Mouse (Mus musculus) liver, adult 2 months (tissue): ENCODE data around the gene Ugt1a6b. TPM values are rescaled to one million over a fixed set of nuclear protein-coding genes. Genes with fewer than 3 reads are reported as not detected.

Experiments used
- DNase-seq: peaks from one replicate; pipeline ENCODE4 v3.0.0-alpha.2; 2011; ENCODE audit warnings: low read depth, low spot score; ENCODE audit errors: extremely low read depth
- H3K27ac ChIP-seq: fragments of 200-500 bp; replicated peaks from 2 replicates; pipeline ENCODE4 v1.5.1; 2012; ENCODE audit warnings: low read depth, mild to moderate bottlenecking, control low read depth, inconsistent platforms, low read length; ENCODE audit not compliant: insufficient read depth
- H3K27me3 ChIP-seq: fragments of 200-500 bp; 2 replicates; pipeline ENCODE4 v1.6.1; 2012; ENCODE audit warnings: mild to moderate bottlenecking, moderate library complexity, low read length, inconsistent platforms; ENCODE audit not compliant: control insufficient read depth, insufficient read depth
- H3K36me3 ChIP-seq: fragments of 200-500 bp; 2 replicates; pipeline ENCODE4 v1.6.1; 2012; ENCODE audit warnings: low read length, inconsistent platforms; ENCODE audit not compliant: control insufficient read depth, insufficient read depth
- H3K4me1 ChIP-seq: fragments of 200-500 bp; 2 replicates; pipeline ENCODE4 v1.6.1; 2011; ENCODE audit warnings: low read length; ENCODE audit not compliant: control insufficient read depth, insufficient read depth
- H3K4me3 ChIP-seq: fragments of 200-500 bp; 2 replicates; pipeline ENCODE4 v1.5.1; 2011; ENCODE audit warnings: low read depth, mild to moderate bottlenecking, control low read depth, low read length, moderate library complexity; ENCODE audit not compliant: insufficient read depth
- H3K79me2 ChIP-seq: fragments of 200-500 bp; 2 replicates; pipeline ENCODE4 v1.6.1; 2012; ENCODE audit warnings: inconsistent platforms, mild to moderate bottlenecking, low read length, moderate library complexity; ENCODE audit not compliant: control insufficient read depth, insufficient read depth
- H3K9ac ChIP-seq: fragments of 200-500 bp; 2 replicates; pipeline ENCODE4 v1.6.1; 2012; ENCODE audit warnings: low read depth, mild to moderate bottlenecking, control low read depth, inconsistent platforms, low read length
- CTCF ChIP-seq: fragments of 200-500 bp; IDR thresholded peaks from 2 replicates; pipeline ENCODE4 v1.5.1; 2011; ENCODE audit warnings: low read depth, low read length, control low read depth
- POLR2A ChIP-seq: fragments of 200-500 bp; IDR thresholded peaks from 2 replicates; pipeline ENCODE4 v1.6.1; 2011; ENCODE audit warnings: low read length, control low read depth; ENCODE audit not compliant: insufficient read depth; ENCODE audit errors: extremely low read depth
- WGBS: fragments of 180-500 bp; shearing (Covaris S2); methylation state at CpG from one replicate; pipeline ENCODE4 v1.1.7; 2018; 5-methylcytosine and 5-hydroxymethylcytosine counted together
- polyA plus RNA-seq: library from polyadenylated mRNA; depleted of rRNA; stranded (reverse); fragments of >200 nt; gene quantifications from 2 replicates; pipeline ENCODE4 v1.2.3, GENCODE M21; 2012
- total RNA-seq: library from RNA; depleted of rRNA; stranded (reverse); fragments of >200 nt; gene quantifications from 2 replicates; pipeline ENCODE4 v1.2.3, GENCODE M21; 2014

Ugt1a6b gene
- total and polyA plus RNA-seq, 2 experiments, result 91.0 to 97.1 TPM

- Histone ChIP-seq H3K4me3 (no peak overlapping the region), H3K79me2 (no peaks in the 10 kb centered on the region), H3K4me1 (no peaks in the 10 kb centered on the region), H3K27ac (no peak overlapping the region), H3K27me3 (no peaks in the 10 kb centered on the region), H3K36me3 (no peaks in the 10 kb centered on the region), H3K9ac (no peak overlapping the region)
- TF ChIP-seq POLR2A (no peak), CTCF (no peak)
- DNase-seq, result no peak
- WGBS, result 66% methylated on average over 11 of the region's 11 CpGs
Observed at GRCm38 (mm10) chr1:88235046-88235893, 132.2 kb downstream of the Ugt1a6b start.

- DNase-seq, result no peak
- WGBS, result 59% methylated on average over 4 of the region's 4 CpGs
- H3K9ac ChIP-seq, result no peak overlapping the region
- H3K79me2 ChIP-seq, result no peaks in the 10 kb centered on the region
- no peaks in the 10 kb centered on the region for H3K36me3 ChIP-seq
- H3K4me1 ChIP-seq, result no peaks in the 10 kb centered on the region
- TF ChIP-seq POLR2A (no peak), CTCF (no peak)
- H3K27ac ChIP-seq, result no peak overlapping the region
- H3K27me3 ChIP-seq, result no peaks in the 10 kb centered on the region
- no peak overlapping the region for H3K4me3 ChIP-seq
Observed at GRCm38 (mm10) chr1:88235894-88236415, 132.9 kb downstream of the Ugt1a6b start.

GRCm38 (mm10) chr1:88237311-88237710 is 134.3 kb downstream of the Ugt1a6b start:
- H3K4me3 ChIP-seq, result no peak overlapping the region
- H3K79me2 ChIP-seq, result no peaks in the 10 kb centered on the region
- no peaks in the 10 kb centered on the region for H3K36me3 ChIP-seq
- no peaks in the 10 kb centered on the region for H3K27me3 ChIP-seq
- 56% methylated on average over 5 of the region's 5 CpGs for WGBS
- H3K27ac ChIP-seq, result no peak overlapping the region
- H3K4me1 ChIP-seq, result no peaks in the 10 kb centered on the region
- H3K9ac ChIP-seq, result no peak overlapping the region
- DNase-seq, result no peak
- TF ChIP-seq CTCF, result no peak
- TF ChIP-seq POLR2A, result no peak

- DNase-seq, result no peak
- Histone ChIP-seq H3K79me2 (no peaks in the 10 kb centered on the region), H3K27ac (no peak overlapping the region), H3K4me3 (no peak overlapping the region), H3K27me3 (no peaks in the 10 kb centered on the region), H3K4me1 (no peaks in the 10 kb centered on the region), H3K36me3 (no peaks in the 10 kb centered on the region), H3K9ac (no peak overlapping the region)
- no peak for TF ChIP-seq POLR2A
- TF ChIP-seq CTCF, result no peak
- 80% methylated on average over 6 of the region's 6 CpGs for WGBS
Observed at GRCm38 (mm10) chr1:88238771-88239170, 135.7 kb downstream of the Ugt1a6b start.

GRCm38 (mm10) chr1:88240072-88240471 is 137.0 kb downstream of the Ugt1a6b start:
- Histone ChIP-seq H3K36me3 (no peaks in the 10 kb centered on the region), H3K4me1 (no peaks in the 10 kb centered on the region), H3K27ac (no peak overlapping the region), H3K4me3 (no peak overlapping the region), H3K9ac (no peak overlapping the region), H3K79me2 (no peaks in the 10 kb centered on the region), H3K27me3 (no peaks in the 10 kb centered on the region)
- no peak for DNase-seq
- WGBS, result 71% methylated on average over 5 of the region's 5 CpGs
- TF ChIP-seq POLR2A (no peak), CTCF (no peak)

- no peak overlapping the region for H3K9ac ChIP-seq
- no peak for DNase-seq
- no peaks in the 10 kb centered on the region for H3K27me3 ChIP-seq
- H3K79me2 ChIP-seq, result no peaks in the 10 kb centered on the region
- no peaks in the 10 kb centered on the region for H3K4me1 ChIP-seq
- no peak overlapping the region for H3K27ac ChIP-seq
- H3K4me3 ChIP-seq, result no peak overlapping the region
- TF ChIP-seq CTCF (no peak), POLR2A (no peak)
- 75% methylated on average over 4 of the region's 4 CpGs for WGBS
- H3K36me3 ChIP-seq, result no peaks in the 10 kb centered on the region
Observed at GRCm38 (mm10) chr1:88240579-88240978, 137.5 kb downstream of the Ugt1a6b start.
